Mouse (Mus musculus) gastrocnemius, postnatal 4 days (tissue): ENCODE measurements around the gene Slu7. TPM values are rescaled to one million over a fixed set of nuclear protein-coding genes. Genes with fewer than 3 reads are reported as not detected.

Experiments
- DNase-seq, 2 experiments: peaks; one replicate each; pipeline ENCODE4 v3.0.0; 2021 to 2022; ENCODE audit warnings: low spot score in 2 of 2, mixed read lengths in 2 of 2
- total RNA-seq, 2 experiments: library from RNA; stranded (reverse); gene quantifications; 2 replicates each; pipeline ENCODE4 v1.2.3; 2021

The Slu7 gene
- total RNA-seq, 2 experiments from 2014 or later: 32.7 to 35.5 TPM

DNA sequence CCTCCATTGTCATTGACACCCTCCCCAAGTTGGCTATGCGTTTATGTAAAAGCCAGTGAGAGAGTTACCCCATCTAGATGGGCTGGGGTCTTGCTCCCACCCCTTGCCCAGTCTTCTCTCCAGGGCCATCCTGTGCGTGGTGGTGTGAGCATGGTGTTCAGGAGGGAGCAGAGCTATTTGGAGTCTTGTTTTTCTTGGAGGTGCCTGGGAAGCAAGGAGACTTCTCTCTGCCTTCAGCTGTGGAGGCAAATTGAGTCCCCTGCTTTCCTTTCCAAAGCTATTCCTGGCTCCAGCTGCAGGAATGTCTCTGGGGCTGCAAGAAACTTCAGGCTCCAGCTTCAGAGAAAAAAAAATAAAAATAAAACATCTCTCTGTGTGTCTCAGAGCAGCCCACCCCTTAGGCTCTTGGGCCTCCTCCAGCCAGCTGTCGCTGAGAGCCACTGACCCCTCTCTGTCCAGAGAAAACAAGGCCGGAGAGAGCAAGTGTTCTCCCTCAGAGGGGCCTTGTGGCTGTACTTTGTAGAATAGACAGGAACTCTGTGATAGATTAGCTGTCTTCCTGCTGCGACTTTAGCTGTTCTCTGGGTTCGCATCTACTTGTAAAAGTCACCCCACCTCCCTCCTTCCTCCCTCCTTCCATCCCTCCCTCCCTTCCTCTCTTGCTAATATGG is 49.7 kb downstream of the Slu7 start:
- DNase-seq: peak in 1 of 2 experiments; percentile 56

DNA sequence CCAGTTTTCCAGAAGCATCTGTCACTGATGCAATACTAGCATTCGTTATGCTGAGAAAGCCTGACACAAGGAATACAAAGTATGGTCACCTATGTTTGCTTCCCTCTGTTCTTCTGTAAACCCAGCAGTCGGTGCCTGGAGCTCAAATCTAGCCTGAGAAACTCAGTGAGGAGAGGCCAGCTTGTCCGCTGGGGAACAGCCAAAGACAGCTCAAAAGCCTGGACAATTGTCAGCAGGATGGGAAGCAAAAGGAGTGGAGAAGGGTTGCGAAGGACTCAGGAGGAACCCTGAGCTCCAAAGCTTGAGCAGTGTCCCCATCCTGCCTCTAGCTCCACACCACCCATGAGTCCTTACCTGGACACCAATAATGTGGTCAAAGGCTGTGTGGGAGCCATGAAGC is 50.5 kb downstream of the Slu7 start:
- DNase-seq: no peak

DNA sequence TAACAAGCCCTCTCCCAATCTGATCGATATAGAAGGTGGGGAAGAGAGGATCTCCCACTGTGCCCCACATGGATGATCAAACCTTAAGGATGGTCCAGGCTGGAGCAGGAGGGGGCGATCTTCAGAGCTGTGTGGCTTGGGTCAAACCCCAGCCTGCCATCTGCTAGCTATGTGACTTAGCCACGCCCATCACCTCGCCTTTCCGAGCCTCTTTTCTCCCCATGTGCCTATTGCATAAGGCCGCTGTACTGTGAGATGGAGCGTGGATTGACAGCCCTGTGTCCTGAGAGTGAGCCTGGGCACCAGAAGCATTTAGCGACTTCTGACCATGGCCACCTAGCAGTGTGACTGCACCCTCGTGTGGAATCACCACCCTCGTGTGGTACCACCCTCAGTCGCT is 51.1 kb downstream of the Slu7 start:
- no peak for DNase-seq

DNA sequence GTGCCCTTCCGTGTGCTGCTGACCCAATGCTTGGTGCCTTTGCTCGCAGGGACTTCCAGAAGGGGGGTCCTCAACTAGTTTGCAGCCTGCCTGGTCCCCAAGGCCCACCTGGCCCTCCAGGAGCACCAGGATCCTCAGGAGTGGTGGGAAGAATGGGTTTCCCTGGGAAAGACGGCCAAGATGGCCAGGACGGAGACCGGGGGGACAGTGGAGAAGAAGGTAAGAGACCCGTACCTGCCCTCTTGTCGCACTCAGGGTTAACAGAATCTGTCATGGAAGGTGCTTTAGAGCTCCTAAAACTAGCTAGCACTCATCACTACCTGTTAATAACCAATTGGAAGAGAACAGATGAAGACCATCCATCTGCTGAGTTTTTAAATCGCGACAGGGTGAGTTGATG is 52.3 kb downstream of the Slu7 start:
- DNase-seq: no peak

DNA sequence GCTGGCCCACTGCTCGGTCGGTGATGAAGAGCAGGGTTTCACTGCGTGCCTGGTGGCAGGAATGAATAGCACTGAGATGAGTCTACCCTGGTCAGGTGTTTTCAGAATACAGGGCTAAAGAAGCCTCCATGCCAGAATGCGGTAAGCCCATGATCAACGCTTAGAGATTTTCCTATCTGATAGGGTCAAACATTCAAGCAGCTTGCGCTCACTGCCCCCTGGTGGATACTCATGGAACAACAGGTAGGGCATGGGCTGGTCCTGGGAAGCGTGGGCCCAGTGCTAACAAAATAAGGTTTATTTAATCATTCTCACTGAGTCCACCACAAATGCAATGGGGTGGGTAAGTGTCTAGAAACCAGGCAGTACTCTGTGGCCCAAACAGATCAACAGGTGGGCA is 59.1 kb downstream of the Slu7 start:
- DNase-seq: peak; percentile 49 to 74

DNA sequence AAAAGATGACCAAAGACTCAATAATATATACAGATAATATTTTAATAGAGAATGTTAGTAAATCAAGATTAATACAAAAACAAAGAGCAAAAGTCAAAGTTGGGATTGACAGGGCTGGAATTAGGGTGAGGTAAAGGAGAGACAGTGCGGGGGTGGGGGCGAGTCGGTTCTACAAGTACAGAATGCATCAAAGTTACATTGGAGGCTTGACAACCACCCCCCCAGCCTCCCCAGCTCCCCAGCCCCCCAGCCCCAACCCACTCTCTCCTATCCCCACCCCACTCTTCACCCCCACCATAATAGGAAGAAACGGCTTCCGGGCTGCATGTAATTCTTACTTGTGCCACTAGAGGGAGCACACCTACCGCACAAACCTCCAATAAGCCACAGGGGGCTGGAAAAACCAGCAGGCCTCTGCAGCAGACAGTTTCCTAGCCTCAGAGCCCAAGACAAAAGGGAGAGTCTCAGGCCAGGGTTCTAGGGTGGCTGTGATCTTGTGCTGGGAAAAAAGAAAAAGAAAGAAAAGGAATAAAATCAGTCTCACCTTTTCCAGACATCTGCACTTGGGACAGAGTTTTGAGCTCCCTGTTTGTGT is 60.4 kb downstream of the Slu7 start:
- peak; percentile 41 to 68 for DNase-seq

DNA sequence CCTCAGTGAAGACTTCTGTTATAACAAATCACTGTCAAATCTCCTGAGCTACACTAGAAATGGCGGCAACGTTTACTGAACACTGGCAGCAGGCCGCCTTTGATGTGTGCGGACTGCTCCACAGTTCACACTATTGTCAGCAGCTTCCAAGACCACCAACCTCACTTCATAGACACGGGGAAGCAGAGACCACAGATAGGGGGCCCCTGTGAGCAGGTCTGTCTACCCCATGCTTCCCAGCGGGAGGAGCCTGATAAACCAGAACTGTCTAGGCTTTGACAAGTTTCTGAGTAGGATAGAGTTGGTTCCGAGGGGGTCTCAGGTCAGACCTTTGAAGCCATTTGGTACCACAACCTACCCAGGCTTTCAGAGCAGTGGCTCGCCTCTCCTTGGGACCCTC is 61.5 kb downstream of the Slu7 start:
- DNase-seq: no peak

DNA sequence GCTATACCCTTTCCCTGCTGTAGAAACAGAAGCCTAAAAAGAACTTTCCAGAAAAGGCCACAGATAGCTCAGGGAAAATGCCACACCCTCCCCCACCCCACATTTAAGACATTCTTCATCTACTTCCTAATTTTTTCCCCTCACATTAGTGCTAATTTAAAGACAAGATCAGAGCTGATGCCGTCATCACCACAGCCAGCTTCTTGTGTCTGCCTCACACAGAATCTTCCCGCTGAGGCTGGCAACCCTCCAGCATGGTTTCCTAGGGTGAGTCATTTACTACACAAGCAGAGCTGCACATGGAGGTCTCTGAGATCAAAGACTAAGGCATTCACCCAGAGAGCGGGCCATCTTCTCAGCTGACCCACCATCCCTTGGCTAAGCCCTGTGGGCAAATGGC is 62.0 kb downstream of the Slu7 start:
- DNase-seq: peak in 1 of 2 experiments; percentile 46

Other genes with a start within 250 kb of the Slu7 start
- 10 to 100 TPM; 25.7 to 25.9 TPM for gene Pttg1, start 7.5 kb upstream of the Slu7 start, total RNA-seq
- gene C1qtnf2, start 40.5 kb downstream of the Slu7 start, total RNA-seq: 10 to 100 TPM; 41.2 to 45.0 TPM
- gene Ccnjl, start 95.0 kb downstream of the Slu7 start, total RNA-seq: 1 to 10 TPM; 2.4 to 3.3 TPM
- 1 to 10 TPM in 1 of 2 experiments, under 1 TPM in 1; 0.73 to 1.0 TPM for gene 4933415A04Rik, start 153.3 kb downstream of the Slu7 start, total RNA-seq
- gene Fabp6, start 167.8 kb downstream of the Slu7 start, total RNA-seq: not detected
- gene Pwwp2a, start 248.3 kb downstream of the Slu7 start, total RNA-seq: 10 to 100 TPM; 33.6 to 35.1 TPM